Mouse (Mus musculus): ENCODE data around the gene Olfr1123. TPM values are rescaled to one million over a fixed set of nuclear protein-coding genes. Genes with fewer than 3 reads are reported as not detected.

The Olfr1123 gene
- polyA plus RNA-seq, 1 experiment from 2014 or later = not detected

Other genes starting within 250 kb of the Olfr1123 start
- gene Olfr1112, start 228.8 kb upstream of the Olfr1123 start, polyA plus RNA-seq (2016; fragmentation: Nextera tagmentation; extraction: Ambion mirVana) = not detected in 2 replicates
- not detected in 2 replicates for gene Olfr1113, start 207.7 kb upstream of the Olfr1123 start, polyA plus RNA-seq (2016; fragmentation: Nextera tagmentation; extraction: Ambion mirVana)
- gene Olfr1115, start 168.6 kb upstream of the Olfr1123 start, polyA plus RNA-seq (2016; fragmentation: Nextera tagmentation; extraction: Ambion mirVana) = not detected in 2 replicates
- gene Olfr1116, start 149.1 kb upstream of the Olfr1123 start, polyA plus RNA-seq (2016; fragmentation: Nextera tagmentation; extraction: Ambion mirVana) = not detected in 2 replicates
- not detected in 2 replicates for gene Olfr1118, start 109.1 kb upstream of the Olfr1123 start, polyA plus RNA-seq (2016; fragmentation: Nextera tagmentation; extraction: Ambion mirVana)
- not detected in 2 replicates for gene Olfr1120, start 61.8 kb upstream of the Olfr1123 start, polyA plus RNA-seq (2016; fragmentation: Nextera tagmentation; extraction: Ambion mirVana)
- not detected in 2 replicates for gene Olfr1121, start 46.7 kb upstream of the Olfr1123 start, polyA plus RNA-seq (2016; fragmentation: Nextera tagmentation; extraction: Ambion mirVana)
- gene Olfr1122, start 30.8 kb upstream of the Olfr1123 start, polyA plus RNA-seq (2016; fragmentation: Nextera tagmentation; extraction: Ambion mirVana) = not detected in 2 replicates
- not detected in 2 replicates for gene Olfr1124, start 13.6 kb downstream of the Olfr1123 start, polyA plus RNA-seq (2016; fragmentation: Nextera tagmentation; extraction: Ambion mirVana)
- gene Olfr1126, start 37.3 kb downstream of the Olfr1123 start, polyA plus RNA-seq (2016; fragmentation: Nextera tagmentation; extraction: Ambion mirVana) = not detected in 2 replicates
- gene Pramel7, start 80.5 kb downstream of the Olfr1123 start, polyA plus RNA-seq (2016; fragmentation: Nextera tagmentation; extraction: Ambion mirVana) = not detected in 2 replicates
- gene Pramel6, start 89.9 kb downstream of the Olfr1123 start, polyA plus RNA-seq (2016; fragmentation: Nextera tagmentation; extraction: Ambion mirVana) = not detected in 2 replicates
- gene Olfr153, start 115.2 kb downstream of the Olfr1123 start, polyA plus RNA-seq (2016; fragmentation: Nextera tagmentation; extraction: Ambion mirVana) = not detected in 2 replicates
- not detected in 2 replicates for gene Olfr1128, start 128.9 kb downstream of the Olfr1123 start, polyA plus RNA-seq (2016; fragmentation: Nextera tagmentation; extraction: Ambion mirVana)
- not detected in 2 replicates for gene Olfr1129, start 157.3 kb downstream of the Olfr1123 start, polyA plus RNA-seq (2016; fragmentation: Nextera tagmentation; extraction: Ambion mirVana)
- not detected in 2 replicates for gene Olfr1130, start 189.6 kb downstream of the Olfr1123 start, polyA plus RNA-seq (2016; fragmentation: Nextera tagmentation; extraction: Ambion mirVana)
- not detected in 2 replicates for gene Olfr1131, start 210.5 kb downstream of the Olfr1123 start, polyA plus RNA-seq (2016; fragmentation: Nextera tagmentation; extraction: Ambion mirVana)
- gene Olfr1132, start 220.9 kb downstream of the Olfr1123 start, polyA plus RNA-seq (2016; fragmentation: Nextera tagmentation; extraction: Ambion mirVana) = not detected in 2 replicates
- gene Olfr1133, start 230.7 kb downstream of the Olfr1123 start, polyA plus RNA-seq (2016; fragmentation: Nextera tagmentation; extraction: Ambion mirVana) = not detected in 2 replicates
- not detected in 2 replicates for gene Olfr1134, start 241.8 kb downstream of the Olfr1123 start, polyA plus RNA-seq (2016; fragmentation: Nextera tagmentation; extraction: Ambion mirVana)

Data from heart, embryonic 12.5 days (tissue).